Mouse (Mus musculus) heart, embryonic 15.5 days (tissue): ENCODE results near the gene Foxq1. TPM values are rescaled to one million over a fixed set of nuclear protein-coding genes. Genes with fewer than 3 reads are reported as not detected.

Source experiments
- ATAC-seq: fragments of 200-750 bp; cut with Nextera tagmentation; replicated peaks from 2 replicates; pipeline ENCODE4 v1.8.0; 2017; ENCODE audit warnings: low read depth, moderate TSS enrichment; ENCODE audit not compliant: insufficient number of reproducible peaks, insufficient read depth, low FRiP score
- H3K27ac ChIP-seq: fragments of 300-500 bp; sonication (generic); 2 replicates; pipeline ENCODE4 v1.5.1; 2015; ENCODE audit warnings: mild to moderate bottlenecking, inconsistent platforms
- H3K27me3 ChIP-seq: fragments of 300-500 bp; sonication (generic); 2 replicates; pipeline ENCODE4 v1.6.1; 2015; ENCODE audit warnings: inconsistent platforms
- H3K36me3 ChIP-seq: fragments of 300-500 bp; sonication (generic); 2 replicates; pipeline ENCODE4 v1.6.1; 2015; ENCODE audit warnings: mild to moderate bottlenecking, inconsistent platforms
- H3K4me1 ChIP-seq: fragments of 300-500 bp; sonication (generic); replicated peaks from 2 replicates; pipeline ENCODE4 v1.6.1; 2015; ENCODE audit warnings: inconsistent platforms
- H3K4me2 ChIP-seq: fragments of 300-500 bp; sonication (generic); 2 replicates; pipeline ENCODE4 v1.6.1; 2015; ENCODE audit warnings: inconsistent platforms, mild to moderate bottlenecking, moderate library complexity
- H3K4me3 ChIP-seq: fragments of 300-500 bp; sonication (generic); 2 replicates; pipeline ENCODE4 v1.5.1; 2015; ENCODE audit warnings: mild to moderate bottlenecking, inconsistent platforms
- H3K9ac ChIP-seq: fragments of 300-500 bp; sonication (generic); 2 replicates; pipeline ENCODE4 v1.6.1; 2015; ENCODE audit warnings: mild to moderate bottlenecking, inconsistent platforms
- H3K9me3 ChIP-seq: fragments of 300-500 bp; sonication (generic); replicated peaks from 2 replicates; pipeline ENCODE4 v1.6.1; 2016; ENCODE audit warnings: inconsistent platforms
- WGBS: fragments of 180-500 bp; shearing (Covaris S2); methylation state at CpG from one replicate; pipeline ENCODE4 v1.1.7; 2015; ENCODE audit warnings: mixed read lengths; 5-methylcytosine and 5-hydroxymethylcytosine counted together
- polyA plus RNA-seq: library from polyadenylated mRNA; unstranded; fragments of >200 nt; fragmentation: Nextera tagmentation; extraction: Ambion mirVana; gene quantifications from 2 replicates; pipeline ENCODE4 v1.2.1, GENCODE M21; 2015

The Foxq1 gene
- polyA plus RNA-seq, 1 experiment from 2014 or later, result 0.15 TPM

- Histone ChIP-seq H3K4me3 (no peak overlapping the region), H3K27ac (no peak overlapping the region), H3K4me1 (no peaks in the 10 kb centered on the region), H3K4me2 (no peak overlapping the region), H3K36me3 (no peaks in the 10 kb centered on the region), H3K9me3 (no peaks in the 10 kb centered on the region), H3K9ac (no peak overlapping the region), H3K27me3 (peaks cover 27% of the 10 kb centered on the region; the same call in 1 of the 2 replicates)
- no peak for ATAC-seq
- 78% methylated on average over 10 of the region's 10 CpGs for WGBS
Measured at GRCm38 (mm10) chr13:31572806-31573508, 17.0 kb downstream of the Foxq1 start.

DNA sequence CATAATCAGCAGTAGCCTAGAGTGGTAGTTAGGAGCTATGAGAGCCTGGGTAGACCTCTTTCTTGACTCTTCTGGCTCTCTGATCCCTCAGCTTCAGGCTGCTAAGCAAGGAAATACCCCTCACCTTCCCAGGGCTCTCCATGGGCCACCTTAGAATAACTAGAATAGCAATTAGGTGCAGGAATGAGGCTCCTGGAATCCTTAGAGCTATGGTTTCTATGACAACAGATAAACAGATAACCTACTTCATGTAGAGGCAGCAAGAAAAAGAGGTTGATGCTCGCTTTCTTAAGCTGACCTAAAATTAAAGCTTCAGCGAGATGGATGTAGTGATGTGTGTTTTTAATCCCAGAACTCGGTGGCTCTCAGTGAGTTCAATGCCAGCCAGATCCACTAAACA is 18.7 kb downstream of the Foxq1 start:
- Histone ChIP-seq H3K4me3 (no peak overlapping the region), H3K9me3 (no peaks in the 10 kb centered on the region), H3K4me2 (no peak overlapping the region), H3K4me1 (no peaks in the 10 kb centered on the region), H3K27me3 (peaks cover 34% of the 10 kb centered on the region; the same call in 1 of the 2 replicates), H3K36me3 (no peaks in the 10 kb centered on the region), H3K9ac (no peak overlapping the region), H3K27ac (no peak overlapping the region)
- WGBS, result 65% methylated on average over 3 of the region's 3 CpGs
- ATAC-seq, result no peak

DNA sequence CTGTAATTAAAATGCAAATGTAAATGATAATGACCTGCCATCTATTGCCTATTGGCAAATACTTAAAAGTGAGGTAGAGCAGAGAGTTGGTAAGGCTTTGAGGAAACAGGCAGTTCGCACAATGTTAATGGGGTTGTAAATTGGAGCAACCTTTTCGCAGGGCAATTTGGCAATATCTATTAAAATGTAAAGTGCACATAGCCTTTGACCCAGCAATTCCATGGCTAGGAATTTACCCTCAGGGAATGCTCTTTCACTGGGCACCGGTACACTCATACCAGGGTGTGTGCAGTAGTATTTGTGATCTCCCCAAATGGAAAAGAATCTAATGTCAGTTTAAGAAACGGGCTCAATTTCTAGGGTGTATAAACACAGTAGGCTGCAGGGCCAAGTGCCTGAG is 20.8 kb downstream of the Foxq1 start:
- H3K27me3 ChIP-seq, result peaks cover 38% of the 10 kb centered on the region; the same call in 1 of the 2 replicates
- no peaks in the 10 kb centered on the region for H3K36me3 ChIP-seq
- H3K9ac ChIP-seq, result no peak overlapping the region
- H3K4me3 ChIP-seq, result no peak overlapping the region
- no peaks in the 10 kb centered on the region for H3K4me1 ChIP-seq
- no peak overlapping the region for H3K4me2 ChIP-seq
- H3K27ac ChIP-seq, result no peak overlapping the region
- 76% methylated on average over 4 of the region's 4 CpGs for WGBS
- no peak for ATAC-seq
- no peaks in the 10 kb centered on the region for H3K9me3 ChIP-seq

DNA sequence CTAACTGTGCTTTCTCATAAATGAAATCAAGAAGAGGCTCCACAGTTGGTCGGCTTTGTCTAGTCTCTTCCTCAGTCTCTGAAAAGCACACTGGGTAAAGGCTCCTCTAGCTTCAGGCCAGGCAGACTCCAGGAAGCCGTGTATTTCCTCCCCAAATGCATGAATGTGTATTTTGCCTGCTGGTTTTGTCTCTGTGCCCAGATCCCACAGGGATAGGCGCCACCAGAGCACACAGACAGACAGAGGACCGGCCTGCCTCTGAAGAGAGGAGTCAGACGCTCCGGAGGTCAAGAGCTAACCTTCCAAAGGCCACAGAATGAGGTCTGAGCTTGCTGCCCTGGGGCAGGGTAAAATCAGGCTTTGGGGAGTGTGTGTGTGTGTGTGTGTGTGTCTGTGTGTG is 21.6 kb downstream of the Foxq1 start:
- H3K4me1 ChIP-seq, result no peaks in the 10 kb centered on the region
- H3K27me3 ChIP-seq, result peaks cover 38% of the 10 kb centered on the region; the same call in 1 of the 2 replicates
- H3K27ac ChIP-seq, result no peak overlapping the region
- ATAC-seq, result no peak
- WGBS, result 29% methylated on average over 6 of the region's 6 CpGs
- H3K4me2 ChIP-seq, result no peak overlapping the region
- H3K9me3 ChIP-seq, result no peaks in the 10 kb centered on the region
- no peak overlapping the region for H3K9ac ChIP-seq
- no peak overlapping the region for H3K4me3 ChIP-seq
- no peaks in the 10 kb centered on the region for H3K36me3 ChIP-seq

- no peak for ATAC-seq
- no peaks in the 10 kb centered on the region for H3K36me3 ChIP-seq
Measured at GRCm38 (mm10) chr13:31578389-31578788, 22.5 kb downstream of the Foxq1 start.

GRCm38 (mm10) chr13:31579866-31580265 is 23.9 kb downstream of the Foxq1 start:
- Histone ChIP-seq H3K4me2 (no peak overlapping the region), H3K27ac (no peak overlapping the region), H3K9me3 (no peaks in the 10 kb centered on the region), H3K27me3 (peaks cover 34% of the 10 kb centered on the region; the same call in 1 of the 2 replicates), H3K4me1 (no peaks in the 10 kb centered on the region), H3K9ac (no peak overlapping the region), H3K4me3 (no peak overlapping the region), H3K36me3 (no peaks in the 10 kb centered on the region)
- no peak for ATAC-seq
- 57% methylated on average over 9 of the region's 9 CpGs for WGBS

More at GRCm38 (mm10) chr13:31578389-31578788, 22.5 kb downstream of the Foxq1 start:
- WGBS, result 82% methylated on average over 10 of the region's 10 CpGs
- no peak overlapping the region for H3K9ac ChIP-seq
- H3K27me3 ChIP-seq, result peaks cover 38% of the 10 kb centered on the region; the same call in 1 of the 2 replicates
- no peak overlapping the region for H3K4me3 ChIP-seq
- no peak overlapping the region for H3K4me2 ChIP-seq
- no peaks in the 10 kb centered on the region for H3K4me1 ChIP-seq
- no peak overlapping the region for H3K27ac ChIP-seq
- H3K9me3 ChIP-seq, result no peaks in the 10 kb centered on the region

- peaks cover 4% of the 10 kb centered on the region; the same call in 1 of the 2 replicates for H3K27me3 ChIP-seq
- no peak overlapping the region for H3K4me2 ChIP-seq
- no peak overlapping the region for H3K9ac ChIP-seq
- H3K4me1 ChIP-seq, result no peaks in the 10 kb centered on the region
- no peaks in the 10 kb centered on the region for H3K36me3 ChIP-seq
- ATAC-seq, result no peak
- no peak overlapping the region for H3K27ac ChIP-seq
- WGBS, result 55% methylated on average over 5 of the region's 5 CpGs
- no peaks in the 10 kb centered on the region for H3K9me3 ChIP-seq
- no peak overlapping the region for H3K4me3 ChIP-seq
Measured at GRCm38 (mm10) chr13:31587341-31587740, 31.4 kb downstream of the Foxq1 start.

DNA sequence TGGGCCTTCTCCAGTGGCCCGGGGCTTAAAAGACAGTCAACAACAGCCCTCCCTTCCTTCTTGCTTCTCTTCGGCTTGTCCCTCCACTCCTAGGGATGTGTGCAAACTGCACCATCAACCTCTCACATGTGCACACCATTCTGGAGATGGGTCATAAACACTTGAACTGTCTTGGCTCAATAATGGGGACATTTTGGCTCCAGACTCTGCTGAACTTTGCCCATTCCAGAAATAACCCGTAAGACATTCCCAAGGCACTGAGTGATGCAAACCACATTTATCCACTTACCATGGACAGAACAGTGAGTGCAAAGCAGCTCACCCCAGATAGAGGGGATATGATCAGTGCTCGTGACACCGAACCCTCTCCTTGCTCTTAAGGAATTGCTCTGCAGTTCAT is 43.6 kb downstream of the Foxq1 start:
- H3K4me1 ChIP-seq, result no peaks in the 10 kb centered on the region
- no peaks in the 10 kb centered on the region for H3K27me3 ChIP-seq
- 72% methylated on average over 5 of the region's 5 CpGs for WGBS
- H3K4me3 ChIP-seq, result no peak overlapping the region
- H3K4me2 ChIP-seq, result no peak overlapping the region
- H3K9me3 ChIP-seq, result no peaks in the 10 kb centered on the region
- ATAC-seq, result no peak
- no peak overlapping the region for H3K9ac ChIP-seq
- no peaks in the 10 kb centered on the region for H3K36me3 ChIP-seq
- H3K27ac ChIP-seq, result no peak overlapping the region

GRCm38 (mm10) chr13:31603964-31604363 is 48.0 kb downstream of the Foxq1 start:
- Histone ChIP-seq H3K27me3 (peaks cover 16% of the 10 kb centered on the region; the same call in 1 of the 2 replicates), H3K9ac (no peak overlapping the region), H3K9me3 (no peaks in the 10 kb centered on the region), H3K27ac (no peak overlapping the region), H3K4me2 (no peak overlapping the region), H3K36me3 (no peaks in the 10 kb centered on the region), H3K4me1 (no peaks in the 10 kb centered on the region), H3K4me3 (no peak overlapping the region)
- no peak for ATAC-seq
- 81% methylated on average over 6 of the region's 6 CpGs for WGBS

Other genes with a start within 250 kb of the Foxq1 start
- gene A530084C06Rik, start 3.2 kb downstream of the Foxq1 start, polyA plus RNA-seq, result not detected in 2 replicates
- 0.64 and 1.7 TPM in 2 replicates for gene Foxf2, start 69.7 kb downstream of the Foxq1 start, polyA plus RNA-seq